8 mouse cellular contexts compared by ENCODE assay signal in genomic region chrX:160995131-160995667, GRCm38 (mm10). TPM values are rescaled to one million over a fixed set of nuclear protein-coding genes. Genes with fewer than 3 reads are reported as not detected.
DNase-seq lines count a peak whose midpoint lies in the region; ATAC-seq and TF ChIP-seq lines count a peak whose summit lies in the region.

No protein-coding gene starts in this region.

- peak overlapping the region; percentile 29 for H3K27ac ChIP-seq in intestine, embryonic 15.5 days
- no peak overlapping the region for H3K27ac ChIP-seq in liver, embryonic 12.5 days

- no peaks in the 10 kb centered on the region for H3K9me3 ChIP-seq in intestine, embryonic 15.5 days
- no peaks in the 10 kb centered on the region for H3K9me3 ChIP-seq in liver, embryonic 12.5 days (replicated peaks)

- peak overlapping the region; percentile 23; the same call in 1 of the 2 replicates for H3K9ac ChIP-seq in intestine, embryonic 15.5 days
- peak overlapping the region; percentile 61 for H3K9ac ChIP-seq in liver, embryonic 12.5 days

- H3K79me2 ChIP-seq in myocyte (ENCODE audit: control insufficient read depth, insufficient read depth) = no peaks in the 10 kb centered on the region

- no peak for TF ChIP-seq POLR2A in myocyte (IDR thresholded peaks at IDR 0.05; ENCODE audit: insufficient read length, low read depth)

- peak; percentile 66 for ATAC-seq in intestine, embryonic 15.5 days
- peak; percentile 64 for ATAC-seq in liver, embryonic 12.5 days
- no peak for ATAC-seq in erythroid progenitor cell, adult 5-6 weeks (replicated peaks; ENCODE audit: low FRiP score, poor library complexity, severe bottlenecking)

- no peak overlapping the region for H3ac ChIP-seq in myocyte (ENCODE audit: control insufficient read depth, insufficient read length)

- H3K36me3 ChIP-seq in intestine, embryonic 15.5 days = no peaks in the 10 kb centered on the region
- no peaks in the 10 kb centered on the region for H3K36me3 ChIP-seq in liver, embryonic 12.5 days
- H3K36me3 ChIP-seq in myocyte (ENCODE audit: control insufficient read depth, insufficient read depth) = no peaks in the 10 kb centered on the region

- WGBS in intestine, embryonic 15.5 days = 16% methylated on average over 31 of the region's 31 CpGs
- 9% methylated on average over 31 of the region's 31 CpGs for WGBS in liver, embryonic 12.5 days (ENCODE audit: insufficient replicate concordance)

- no peaks in the 10 kb centered on the region for H3K4me1 ChIP-seq in intestine, embryonic 15.5 days (replicated peaks)
- H3K4me1 ChIP-seq in liver, embryonic 12.5 days = no peaks in the 10 kb centered on the region

- no peaks in the 10 kb centered on the region for H3K27me3 ChIP-seq in intestine, embryonic 15.5 days (replicated peaks)
- peaks cover 23% of the 10 kb centered on the region for H3K27me3 ChIP-seq in liver, embryonic 12.5 days (replicated peaks)
- H3K27me3 ChIP-seq in myocyte (ENCODE audit: control insufficient read depth, insufficient read depth, insufficient read length) = no peaks in the 10 kb centered on the region

- H3K4me2 ChIP-seq in intestine, embryonic 15.5 days (replicated peaks) = peak overlapping the region; percentile 49
- H3K4me2 ChIP-seq in liver, embryonic 12.5 days = peak overlapping the region; percentile 89
- H3K4me2 ChIP-seq in myocyte (ENCODE audit: low read depth) = peak overlapping the region; percentile 65

- peak; percentile 14 for DNase-seq in ovary, adult 18-20 months (ENCODE audit: low spot score)
- no peak for DNase-seq in ovary, postnatal 36 days (ENCODE audit: low spot score)
- peak; percentile 17 for DNase-seq in c-Kit-positive CD71-negative TER-119-negative erythroid progenitor cells, embryonic 14.5 days (ENCODE audit: low read depth)
- DNase-seq in gastrocnemius, adult 8-10 months (ENCODE audit: low spot score in 2 of 2) = peak; percentile 2 to 19

- peak overlapping the region; percentile 53 for H3K4me3 ChIP-seq in intestine, embryonic 15.5 days (replicated peaks)
- H3K4me3 ChIP-seq in liver, embryonic 12.5 days = peak overlapping the region; percentile 66
- H3K4me3 ChIP-seq in myocyte = peak overlapping the region; percentile 41

TF ChIP-seq in myocyte, 11 proteins besides CTCF, POLR2A, EP300 and RAD21:
- TF ChIP-seq MYOG (IDR thresholded peaks at IDR 0.05; ENCODE audit: control insufficient read depth in 1 of 3, insufficient read depth in 1 of 3, insufficient read length in 2 of 3, low read depth in 2 of 3) = peak in 1 of 3 experiments; percentile 48
- TF ChIP-seq E2F4 (IDR thresholded peaks at IDR 0.05; ENCODE audit: insufficient read depth) = no peak
- TF ChIP-seq REST (IDR thresholded peaks at IDR 0.05; ENCODE audit: insufficient read depth, insufficient read length) = no peak
- TF ChIP-seq MAX (IDR thresholded peaks at IDR 0.05; ENCODE audit: low read depth) = no peak
- no peak for TF ChIP-seq SRF (IDR thresholded peaks at IDR 0.05; ENCODE audit: control insufficient read depth, insufficient read length, low read depth)
- TF ChIP-seq MYOD1 (IDR thresholded peaks at IDR 0.05; ENCODE audit: control insufficient read depth in 1 of 3, insufficient read length in 2 of 3, low read depth in 2 of 3) = peak in 2 of 3 experiments; percentile 35 to 46

RNA-seq across cellular contexts. Expression of gene Cdkl5, which starts 0.7 kb away (rescaled TPM):
- total RNA-seq in gastrocnemius, adult 8-10 months (2022) = 1 to 10 TPM in 2 of 4 experiments, under 1 TPM in 2; 0.73 to 1.1 (median 0.96) TPM
- 1.7 and 2.0 TPM in 2 replicates for polyA plus RNA-seq in intestine, embryonic 15.5 days (2015; fragmentation: Nextera tagmentation; extraction: Ambion mirVana)
- 0.45 and 0.48 TPM in 2 replicates for polyA plus RNA-seq in liver, embryonic 12.5 days (2016; fragmentation: Nextera tagmentation; extraction: Ambion mirVana)
- 0.43 TPM for polyA plus RNA-seq in myocyte (2012; fragmentation: generic; extraction: Trizol)
- total RNA-seq in erythroid progenitor cell, adult 5-6 weeks (2015; ENCODE audit: low replicate concordance) = 0.84 TPM in 1 of 2 replicates, not detected in the other
- total RNA-seq in erythroid progenitor cell, adult 5-6 weeks (2017; ENCODE audit: low replicate concordance) = 0.13 TPM in 1 of 2 replicates, not detected in the other
